Mouse (Mus musculus) liver, postnatal 0 days (tissue): ENCODE results near the gene Gm49369. TPM values are rescaled to one million over a fixed set of nuclear protein-coding genes. Genes with fewer than 3 reads are reported as not detected.

Experiments
- ATAC-seq: fragments of 200-750 bp; cut with Nextera tagmentation; 2 replicates; pipeline ENCODE4 v1.8.0; 2017; ENCODE audit warnings: mild to moderate bottlenecking, moderate library complexity
- DNase-seq: peaks from one replicate; pipeline ENCODE4 v3.0.0-alpha.2; 2016
- H3K27ac ChIP-seq: fragments of 300-500 bp; sonication (generic); 2 replicates; pipeline ENCODE4 v1.5.1; 2014; ENCODE audit warnings: antibody characterized with exemption, moderate library complexity, mild to moderate bottlenecking, low read depth
- H3K27me3 ChIP-seq: fragments of 300-500 bp; sonication (generic); 2 replicates; pipeline ENCODE4 v1.6.1; 2014; ENCODE audit warnings: low read length, control low read depth, mixed read lengths; ENCODE audit not compliant: insufficient read depth
- H3K36me3 ChIP-seq: fragments of 300-500 bp; sonication (generic); replicated peaks from 2 replicates; pipeline ENCODE4 v1.6.1; 2014; ENCODE audit warnings: mild to moderate bottlenecking, control low read depth, low read length, moderate library complexity, mixed read lengths; ENCODE audit not compliant: insufficient read depth
- H3K4me1 ChIP-seq: fragments of 300-500 bp; sonication (generic); 2 replicates; pipeline ENCODE4 v1.6.1; 2014; ENCODE audit warnings: antibody characterized with exemption, mild to moderate bottlenecking, control low read depth; ENCODE audit not compliant: insufficient read depth
- H3K4me2 ChIP-seq: fragments of 300-500 bp; sonication (generic); 2 replicates; pipeline ENCODE4 v1.6.1; 2014; ENCODE audit warnings: low read depth, mild to moderate bottlenecking, low read length, moderate library complexity, mixed read lengths
- H3K4me3 ChIP-seq: fragments of 300-500 bp; sonication (generic); 2 replicates; pipeline ENCODE4 v1.5.1; 2014; ENCODE audit warnings: low read depth, low read length
- H3K9ac ChIP-seq: fragments of 300-500 bp; sonication (generic); replicated peaks from 2 replicates; pipeline ENCODE4 v1.6.1; 2014; ENCODE audit warnings: mild to moderate bottlenecking, moderate library complexity
- H3K9me3 ChIP-seq: fragments of 300-500 bp; sonication (generic); 2 replicates; pipeline ENCODE4 v1.6.1; 2016; ENCODE audit warnings: mild to moderate bottlenecking, control low read depth, low read length, mixed read lengths
- CTCF ChIP-seq: sonication (generic); IDR thresholded peaks from 2 replicates; pipeline ENCODE4 v1.5.1; 2016; ENCODE audit warnings: antibody characterized with exemption, low read depth
- EP300 ChIP-seq: IDR thresholded peaks from 2 replicates; pipeline ENCODE4 v1.6.1; 2016; ENCODE audit warnings: antibody characterized with exemption, low read depth, mild to moderate bottlenecking
- WGBS: fragments of 180-500 bp; shearing (Covaris S2); extraction: QIAGEN DNeasy Blood & Tissue Kit; methylation state at CpG from one replicate; pipeline ENCODE4 v1.1.7; 2014; ENCODE audit not compliant: insufficient replicate concordance; 5-methylcytosine and 5-hydroxymethylcytosine counted together
- polyA plus RNA-seq: library from polyadenylated mRNA; unstranded; fragments of >200 nt; fragmentation: Nextera tagmentation; extraction: Ambion mirVana; gene quantifications from 2 replicates; pipeline ENCODE4 v1.2.1, GENCODE M21; 2015

Gm49369 gene
- polyA plus RNA-seq, 1 experiment from 2014 or later, result not detected

GRCm38 (mm10) chr7:142419887-142420286 is 37.4 kb upstream of the Gm49369 start:
- ATAC-seq (peak; percentile 80), DNase-seq (no peak)
- H3K27ac ChIP-seq, result peak overlapping the region; percentile 73

DNA sequence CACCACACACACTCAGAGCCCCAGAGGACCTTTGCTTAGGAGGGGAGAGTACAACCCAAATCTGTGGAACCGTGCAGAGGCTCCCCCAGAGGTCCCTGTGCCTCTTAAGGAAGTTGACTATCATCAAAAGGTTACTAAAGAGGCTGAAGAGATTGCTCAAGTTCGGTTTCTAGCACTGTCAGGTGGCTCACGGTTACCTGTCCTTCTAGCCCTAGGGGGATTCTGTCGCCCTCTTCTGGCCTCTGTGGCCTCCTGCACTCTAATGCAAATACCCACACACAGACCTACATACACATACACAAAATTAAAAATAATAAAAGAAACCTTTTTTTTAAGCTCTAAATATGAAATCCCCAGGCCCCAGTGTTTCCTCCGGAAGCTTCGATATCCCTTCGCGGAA is 36.2 kb upstream of the Gm49369 start:
- TF ChIP-seq CTCF (peak; percentile 44), EP300 (no peak)
- Histone ChIP-seq H3K36me3 (no peaks in the 10 kb centered on the region), H3K27ac (no peak overlapping the region), H3K4me3 (no peak overlapping the region), H3K27me3 (no peaks in the 10 kb centered on the region), H3K9ac (no peak overlapping the region), H3K4me2 (no peak overlapping the region), H3K9me3 (no peaks in the 10 kb centered on the region), H3K4me1 (peaks cover 30% of the 10 kb centered on the region)
- ATAC-seq, result no peak
- DNase-seq, result no peak
- 86% methylated on average over 8 of the region's 8 CpGs for WGBS

More at GRCm38 (mm10) chr7:142419887-142420286, 37.4 kb upstream of the Gm49369 start:
- Histone ChIP-seq H3K27me3 (no peaks in the 10 kb centered on the region), H3K9ac (no peak overlapping the region; the same call in 1 of the 2 replicates), H3K36me3 (no peaks in the 10 kb centered on the region), H3K9me3 (no peaks in the 10 kb centered on the region), H3K4me3 (no peak overlapping the region), H3K4me2 (peak overlapping the region; percentile 54), H3K4me1 (peaks cover 30% of the 10 kb centered on the region)
- WGBS, result 42% methylated on average over 5 of the region's 5 CpGs
- TF ChIP-seq CTCF (no peak), EP300 (peak; percentile 91)

DNA sequence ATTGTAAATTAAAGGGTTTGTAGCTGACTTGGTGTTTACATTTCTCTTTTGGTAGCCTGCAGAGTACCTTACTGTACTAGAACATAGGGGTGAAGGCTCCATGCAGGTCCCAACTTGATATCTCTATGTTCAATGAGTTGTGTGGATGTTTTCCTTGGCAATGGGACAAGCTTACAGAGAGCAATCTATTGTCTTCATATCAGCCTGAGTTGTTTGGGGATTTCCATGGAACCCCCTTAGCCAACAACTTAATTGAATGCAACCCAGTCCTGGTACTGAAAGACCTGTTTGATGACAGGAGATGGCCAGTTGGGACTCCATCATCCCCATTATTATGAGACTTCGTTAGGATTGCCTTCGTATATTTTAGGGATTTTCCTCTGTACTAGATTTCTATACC is 35.6 kb upstream of the Gm49369 start:
- 98% methylated on average over 2 of the region's 2 CpGs for WGBS

GRCm38 (mm10) chr7:142416225-142416624 is 33.8 kb upstream of the Gm49369 start:
- 71% methylated on average over 3 of the region's 3 CpGs for WGBS
- H3K4me2 ChIP-seq, result no peak overlapping the region
- no peaks in the 10 kb centered on the region for H3K36me3 ChIP-seq
- H3K9ac ChIP-seq, result no peak overlapping the region
- no peaks in the 10 kb centered on the region for H3K9me3 ChIP-seq
- no peak overlapping the region for H3K4me3 ChIP-seq
- no peaks in the 10 kb centered on the region for H3K27me3 ChIP-seq
- ATAC-seq, result no peak
- H3K27ac ChIP-seq, result no peak overlapping the region
- TF ChIP-seq CTCF, result no peak
- TF ChIP-seq EP300, result no peak
- DNase-seq, result no peak
- peaks cover 16% of the 10 kb centered on the region for H3K4me1 ChIP-seq

More for the DNA sequence above, 35.6 kb upstream of the Gm49369 start:
- ATAC-seq (no peak), DNase-seq (no peak)
- Histone ChIP-seq H3K4me1 (peaks cover 30% of the 10 kb centered on the region), H3K36me3 (no peaks in the 10 kb centered on the region), H3K27me3 (no peaks in the 10 kb centered on the region), H3K9ac (no peak overlapping the region), H3K4me3 (no peak overlapping the region), H3K27ac (no peak overlapping the region), H3K4me2 (no peak overlapping the region), H3K9me3 (no peaks in the 10 kb centered on the region)
- TF ChIP-seq CTCF (no peak), EP300 (no peak)

DNA sequence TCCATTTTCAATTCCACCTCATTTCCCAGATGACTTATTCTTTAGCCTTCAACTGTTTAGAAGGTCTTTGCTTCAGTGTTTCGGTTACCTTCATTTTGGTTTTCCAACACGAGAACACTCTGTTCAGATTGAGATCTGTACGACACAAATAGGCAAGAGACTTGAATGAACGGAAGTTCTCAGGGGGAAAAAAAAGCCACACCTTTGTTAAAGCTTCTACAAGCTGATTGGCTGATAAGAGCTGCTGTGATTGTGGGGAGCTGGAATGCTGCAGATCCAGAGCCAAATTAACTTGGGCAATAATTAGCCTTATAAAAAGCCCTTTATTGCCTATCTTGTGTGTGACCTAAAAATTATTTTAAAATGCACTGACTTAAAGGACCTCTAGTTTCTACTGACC is 32.8 kb upstream of the Gm49369 start:
- no peak overlapping the region for H3K4me3 ChIP-seq
- H3K4me1 ChIP-seq, result peaks cover 7% of the 10 kb centered on the region
- no peaks in the 10 kb centered on the region for H3K27me3 ChIP-seq
- DNase-seq (no peak), ATAC-seq (no peak)
- TF ChIP-seq CTCF (no peak), EP300 (no peak)
- H3K4me2 ChIP-seq, result no peak overlapping the region
- no peaks in the 10 kb centered on the region for H3K36me3 ChIP-seq
- WGBS, result 51% methylated on average over 4 of the region's 4 CpGs
- H3K27ac ChIP-seq, result no peak overlapping the region
- no peaks in the 10 kb centered on the region for H3K9me3 ChIP-seq
- H3K9ac ChIP-seq, result no peak overlapping the region

DNA sequence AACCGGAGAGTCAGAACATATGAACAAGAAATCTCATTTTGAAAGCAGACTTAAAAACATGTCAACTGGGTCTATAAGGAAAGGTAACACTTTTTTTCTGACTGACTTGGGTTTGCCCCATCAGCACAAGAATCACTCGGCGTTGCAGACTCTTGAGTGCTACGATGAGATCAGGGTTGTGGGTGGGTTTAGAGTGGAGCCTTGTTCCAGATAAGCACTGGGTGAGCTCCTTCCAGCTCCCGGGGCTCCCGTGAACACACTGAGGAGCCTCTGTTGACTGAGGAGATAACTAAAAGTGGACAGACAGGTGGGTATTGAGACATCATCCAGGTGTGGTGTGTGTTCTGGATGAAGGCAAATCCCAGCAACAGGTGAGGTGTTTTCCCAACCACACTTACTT is 30.8 kb upstream of the Gm49369 start:
- WGBS, result 58% methylated on average over 6 of the region's 6 CpGs
- no peak for ATAC-seq

GRCm38 (mm10) chr7:142409603-142410002 is 27.1 kb upstream of the Gm49369 start:
- H3K4me2 ChIP-seq, result no peak overlapping the region
- no peak overlapping the region for H3K4me3 ChIP-seq
- DNase-seq (no peak), ATAC-seq (no peak)
- H3K27ac ChIP-seq, result no peak overlapping the region
- TF ChIP-seq EP300 (no peak), CTCF (no peak)
- H3K9me3 ChIP-seq, result no peaks in the 10 kb centered on the region
- H3K9ac ChIP-seq, result no peak overlapping the region
- H3K4me1 ChIP-seq, result no peaks in the 10 kb centered on the region
- H3K27me3 ChIP-seq, result no peaks in the 10 kb centered on the region
- WGBS, result 80% methylated on average over 3 of the region's 3 CpGs
- no peaks in the 10 kb centered on the region for H3K36me3 ChIP-seq

More for the DNA sequence above, 30.8 kb upstream of the Gm49369 start:
- TF ChIP-seq CTCF (no peak), EP300 (no peak)
- Histone ChIP-seq H3K27me3 (no peaks in the 10 kb centered on the region), H3K9ac (no peak overlapping the region), H3K4me1 (no peaks in the 10 kb centered on the region), H3K4me3 (no peak overlapping the region), H3K36me3 (no peaks in the 10 kb centered on the region), H3K4me2 (no peak overlapping the region), H3K27ac (no peak overlapping the region), H3K9me3 (no peaks in the 10 kb centered on the region)
- DNase-seq, result no peak
